Mouse (Mus musculus): ENCODE measurements around the gene 1700010I14Rik.

The 1700010I14Rik gene

GRCm38 (mm10) chr17:8986551-8986950 lies 1.6 kb upstream of the 1700010I14Rik start:
- Histone ChIP-seq H3K9me3 (ENCODE audit: low read length) (no peaks in the 10 kb centered on the region), H3K4me1 (replicated peaks; ENCODE audit: low read depth, low read length) (peaks cover 39% of the 10 kb centered on the region), H3K4me3 (replicated peaks; ENCODE audit: low read length) (no peak overlapping the region), H3K36me3 (ENCODE audit: insufficient read depth, low read length) (no peaks in the 10 kb centered on the region), H3K27me3 (ENCODE audit: insufficient read depth, low read length) (no peaks in the 10 kb centered on the region)
- TF ChIP-seq NANOG (IDR thresholded peaks at IDR 0.05; ENCODE audit: borderline replicate concordance, low read length) = no peak

DNA sequence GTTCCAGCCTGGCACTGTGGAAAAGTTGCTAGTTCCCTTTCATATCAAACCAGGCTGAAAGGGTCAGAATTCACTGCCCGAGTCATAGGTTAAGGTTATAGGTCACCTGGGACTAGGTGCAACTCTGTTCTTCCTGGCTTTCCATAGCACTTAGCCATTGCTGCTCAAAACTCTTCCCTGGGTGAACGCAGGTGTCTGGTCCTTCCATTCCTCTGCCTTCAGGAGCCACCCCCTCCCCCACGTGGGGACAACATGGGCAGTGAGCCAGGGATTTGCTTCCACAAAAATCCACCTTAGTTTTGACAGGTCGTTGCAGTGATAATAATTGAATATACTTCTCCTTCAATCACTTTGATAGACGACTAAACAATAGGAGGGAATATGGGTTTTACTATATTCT lies 764 bp upstream of the 1700010I14Rik start:
- Histone ChIP-seq H3K4me3 (replicated peaks; ENCODE audit: low read length) (no peak overlapping the region), H3K4me1 (replicated peaks; ENCODE audit: low read depth, low read length) (peaks cover 36% of the 10 kb centered on the region), H3K36me3 (ENCODE audit: insufficient read depth, low read length) (no peaks in the 10 kb centered on the region), H3K27me3 (ENCODE audit: insufficient read depth, low read length) (no peaks in the 10 kb centered on the region), H3K9me3 (ENCODE audit: low read length) (no peaks in the 10 kb centered on the region)
- TF ChIP-seq POU5F1 (IDR thresholded peaks at IDR 0.05; ENCODE audit: borderline replicate concordance, low read length) (no peak), NANOG (IDR thresholded peaks at IDR 0.05; ENCODE audit: borderline replicate concordance, low read length) (no peak), CTCF (conservative IDR thresholded peaks at IDR 0.05; ENCODE audit: low read length) (no peak)

DNA sequence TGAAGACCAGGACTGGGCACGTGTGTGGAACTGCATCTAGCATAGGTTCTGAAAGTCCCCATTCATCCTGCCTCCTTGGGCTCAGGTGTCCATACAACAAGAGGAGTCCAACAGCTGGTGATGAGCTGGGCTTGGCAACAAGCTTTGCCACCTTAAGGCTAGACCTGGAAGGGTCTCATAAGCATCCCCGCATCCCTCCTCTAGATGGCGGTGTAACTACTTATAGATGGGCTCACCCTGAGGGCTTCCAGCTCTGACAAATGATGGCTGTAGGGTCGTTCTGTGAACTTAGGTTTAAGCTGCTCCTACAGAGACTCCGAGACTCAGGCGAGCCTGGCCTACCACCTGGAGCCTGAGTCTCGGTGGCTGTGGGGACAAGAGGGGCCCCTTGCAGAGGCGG lies 3.0 kb downstream of the 1700010I14Rik start:
- Histone ChIP-seq H3K36me3 (ENCODE audit: insufficient read depth, low read length) (no peaks in the 10 kb centered on the region), H3K4me3 (replicated peaks; ENCODE audit: low read length) (no peak overlapping the region), H3K9me3 (ENCODE audit: low read length) (no peaks in the 10 kb centered on the region), H3K27me3 (ENCODE audit: insufficient read depth, low read length) (no peaks in the 10 kb centered on the region), H3K4me1 (replicated peaks; ENCODE audit: low read depth, low read length) (peaks cover 20% of the 10 kb centered on the region)
- no peak for TF ChIP-seq POU5F1 (IDR thresholded peaks at IDR 0.05; ENCODE audit: borderline replicate concordance, low read length)
- peak; percentile 59 for TF ChIP-seq CTCF (conservative IDR thresholded peaks at IDR 0.05; ENCODE audit: low read length)

DNA sequence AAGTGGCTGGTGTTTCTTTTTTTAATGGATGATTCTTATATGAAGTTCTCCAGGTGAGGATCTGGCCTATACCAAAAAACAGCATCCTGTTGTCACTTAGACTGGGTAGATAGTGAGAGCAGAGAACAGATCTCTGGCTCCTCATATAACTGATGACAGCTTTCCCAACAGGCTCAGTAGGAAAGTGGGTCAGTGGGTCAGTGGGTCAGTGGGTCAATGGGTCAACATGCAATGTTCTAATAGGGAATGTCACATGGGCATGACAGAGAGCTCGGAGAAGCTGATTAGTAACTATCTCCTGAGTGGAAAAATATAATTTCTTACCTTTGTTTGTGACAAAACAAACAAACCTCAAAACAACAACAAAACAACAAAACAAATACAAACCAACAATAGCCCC lies 7.2 kb downstream of the 1700010I14Rik start:
- TF ChIP-seq POU5F1 (IDR thresholded peaks at IDR 0.05; ENCODE audit: borderline replicate concordance, low read length) (no peak), CTCF (conservative IDR thresholded peaks at IDR 0.05; ENCODE audit: low read length) (no peak), NANOG (IDR thresholded peaks at IDR 0.05; ENCODE audit: borderline replicate concordance, low read length) (no peak)
- H3K9me3 ChIP-seq (ENCODE audit: low read length) = no peaks in the 10 kb centered on the region
- no peaks in the 10 kb centered on the region for H3K36me3 ChIP-seq (ENCODE audit: insufficient read depth, low read length)
- no peak overlapping the region for H3K4me3 ChIP-seq (replicated peaks; ENCODE audit: low read length)
- H3K4me1 ChIP-seq (replicated peaks; ENCODE audit: low read depth, low read length) = no peaks in the 10 kb centered on the region
- H3K27me3 ChIP-seq (ENCODE audit: insufficient read depth, low read length) = no peaks in the 10 kb centered on the region

- Histone ChIP-seq H3K9me3 (ENCODE audit: low read length) (no peaks in the 10 kb centered on the region), H3K4me3 (replicated peaks; ENCODE audit: low read length) (no peak overlapping the region), H3K27me3 (ENCODE audit: insufficient read depth, low read length) (no peaks in the 10 kb centered on the region), H3K4me1 (replicated peaks; ENCODE audit: low read depth, low read length) (no peaks in the 10 kb centered on the region), H3K36me3 (ENCODE audit: insufficient read depth, low read length) (no peaks in the 10 kb centered on the region)
- TF ChIP-seq POU5F1 (IDR thresholded peaks at IDR 0.05; ENCODE audit: borderline replicate concordance, low read length) = no peak
- no peak for TF ChIP-seq NANOG (IDR thresholded peaks at IDR 0.05; ENCODE audit: borderline replicate concordance, low read length)
- TF ChIP-seq CTCF (conservative IDR thresholded peaks at IDR 0.05; ENCODE audit: low read length) = no peak
These were observed 14.3 kb downstream of the 1700010I14Rik start for GRCm38 (mm10) chr17:9002438-9002837.

DNA sequence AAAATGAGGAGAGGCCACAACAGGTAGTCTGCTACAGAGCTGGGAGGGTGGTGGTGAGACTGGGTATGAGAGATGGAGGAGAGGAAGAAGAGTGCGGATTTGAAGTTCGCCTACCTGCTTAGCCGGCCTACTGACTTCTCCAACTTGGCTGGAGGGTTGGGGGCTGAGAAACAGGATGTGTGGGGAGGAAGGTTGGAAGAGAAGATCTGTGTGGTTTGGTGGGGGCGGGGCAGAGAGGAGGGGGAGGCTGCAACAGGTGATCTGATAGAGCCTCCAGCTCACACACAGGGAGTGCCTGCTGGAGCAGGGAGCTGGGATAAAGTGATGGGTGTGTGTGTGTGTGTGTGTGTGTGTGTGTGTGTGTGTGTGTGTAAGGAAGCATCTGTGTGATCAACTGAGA lies 16.4 kb downstream of the 1700010I14Rik start:
- H3K4me3 ChIP-seq (replicated peaks; ENCODE audit: low read length) = no peak overlapping the region
- TF ChIP-seq NANOG (IDR thresholded peaks at IDR 0.05; ENCODE audit: borderline replicate concordance, low read length) (no peak), CTCF (conservative IDR thresholded peaks at IDR 0.05; ENCODE audit: low read length) (no peak)
- H3K4me1 ChIP-seq (replicated peaks; ENCODE audit: low read depth, low read length) = no peaks in the 10 kb centered on the region
- no peaks in the 10 kb centered on the region for H3K9me3 ChIP-seq (ENCODE audit: low read length)
- H3K27me3 ChIP-seq (ENCODE audit: insufficient read depth, low read length) = no peaks in the 10 kb centered on the region
- no peaks in the 10 kb centered on the region for H3K36me3 ChIP-seq (ENCODE audit: insufficient read depth, low read length)

- no peaks in the 10 kb centered on the region for H3K27me3 ChIP-seq (ENCODE audit: insufficient read depth, low read length)
- peaks cover 10% of the 10 kb centered on the region for H3K4me1 ChIP-seq (replicated peaks; ENCODE audit: low read depth, low read length)
- 0 out of 2 replicates have a peak overlapping the region, but pooled peaks have one; percentile 13 for H3K4me3 ChIP-seq (replicated peaks; ENCODE audit: low read length)
- TF ChIP-seq NANOG (IDR thresholded peaks at IDR 0.05; ENCODE audit: borderline replicate concordance, low read length) (no peak), CTCF (conservative IDR thresholded peaks at IDR 0.05; ENCODE audit: low read length) (no peak; the same call in 1 of the 2 replicates), POU5F1 (IDR thresholded peaks at IDR 0.05; ENCODE audit: borderline replicate concordance, low read length) (no peak)
- peaks cover 12% of the 10 kb centered on the region for H3K9me3 ChIP-seq (ENCODE audit: low read length)
- no peaks in the 10 kb centered on the region for H3K36me3 ChIP-seq (ENCODE audit: insufficient read depth, low read length)
These were observed 35.2 kb downstream of the 1700010I14Rik start for GRCm38 (mm10) chr17:9023198-9023942.

DNA sequence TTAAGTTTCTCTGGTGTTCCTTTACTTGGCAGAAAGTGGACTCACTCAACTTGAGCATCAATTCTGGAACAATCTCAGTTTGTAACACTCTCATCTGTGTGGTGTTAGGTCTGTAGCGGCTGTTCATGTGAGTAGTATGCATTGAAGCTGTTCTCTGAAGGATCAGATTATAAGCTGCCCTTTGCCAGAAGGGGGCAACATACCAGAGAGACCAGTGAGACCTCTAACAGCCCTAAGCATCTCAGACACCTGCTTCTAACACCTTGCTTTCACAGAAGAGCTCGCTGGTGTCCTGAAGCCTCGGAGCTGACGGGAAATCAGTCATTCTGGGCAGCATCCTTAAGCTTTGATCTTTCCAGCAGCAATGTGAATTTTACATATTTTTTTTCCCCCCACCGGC lies 42.0 kb downstream of the 1700010I14Rik start:
- Histone ChIP-seq H3K36me3 (ENCODE audit: insufficient read depth, low read length) (no peaks in the 10 kb centered on the region), H3K4me1 (replicated peaks; ENCODE audit: low read depth, low read length) (peaks cover 17% of the 10 kb centered on the region), H3K9me3 (ENCODE audit: low read length) (no peaks in the 10 kb centered on the region; the same call in 1 of the 2 replicates), H3K4me3 (replicated peaks; ENCODE audit: low read length) (no peak overlapping the region), H3K27me3 (ENCODE audit: insufficient read depth, low read length) (peaks cover 4% of the 10 kb centered on the region; the same call in 1 of the 2 replicates)
- TF ChIP-seq NANOG (IDR thresholded peaks at IDR 0.05; ENCODE audit: borderline replicate concordance, low read length) (no peak), CTCF (conservative IDR thresholded peaks at IDR 0.05; ENCODE audit: low read length) (0 out of 2 replicates have a peak, but pooled peaks have one; percentile 6), POU5F1 (IDR thresholded peaks at IDR 0.05; ENCODE audit: borderline replicate concordance, low read length) (no peak)

Measured in E14TG2a.4 (cell line).